Mouse (Mus musculus) mature B cell (primary cell): Measurements from ENCODE around the gene Olfr819.
"Not testable (repeated sequence)": the region's sequence is repeated elsewhere in the genome, so short reads cannot be mapped to it uniquely, and the experiment has no call there.

ENCODE experiments used
- in situ Hi-C: fragments of 300-500 bp; cut with MboI; formaldehyde crosslinking; loops from 2 replicates; pipeline ENCODE4 v1.14.3; 2019

Gene Olfr819

GRCm38 (mm10) chr10:129967166-129967565 lies at the start of gene Olfr819:
TSS of gene Olfr819 (minus strand) at chr10:129967266.
- in situ Hi-C loops: not testable (repeated sequence)

GRCm38 (mm10) chr10:130012321-130012720 lies 45.3 kb upstream of the Olfr819 start, which contains the start of gene Olfr820:
TSS of gene Olfr820 (plus strand) at chr10:130012621.
- in situ Hi-C loops: no loop called here

GRCm38 (mm10) chr10:130005366-130005765 lies 38.3 kb upstream of the Olfr819 start:
- in situ Hi-C loops: not testable (repeated sequence)

- in situ Hi-C loops: not testable (repeated sequence)
These were observed 37.0 kb upstream of the Olfr819 start for GRCm38 (mm10) chr10:130004104-130004503.

GRCm38 (mm10) chr10:129984962-129985361 lies 17.9 kb upstream of the Olfr819 start, which contains the start of gene Gm10310:
TSS of gene Gm10310 (minus strand) at chr10:129985062.
- in situ Hi-C loops: not testable (repeated sequence)

- in situ Hi-C loops: not testable (repeated sequence)
These were observed 14.8 kb upstream of the Olfr819 start for GRCm38 (mm10) chr10:129981867-129982266.

GRCm38 (mm10) chr10:129976040-129976439 lies 9.0 kb upstream of the Olfr819 start, which contains the start of gene Olfr247:
TSS of gene Olfr247 (minus strand) at chr10:129976140.
- in situ Hi-C loops: not testable (repeated sequence)

GRCm38 (mm10) chr10:129972994-129973393 lies 5.9 kb upstream of the Olfr819 start:
- in situ Hi-C loops: not testable (repeated sequence)

- in situ Hi-C loops: not testable (repeated sequence)
These were observed 834 bp downstream of the Olfr819 start for GRCm38 (mm10) chr10:129966232-129966631.

- in situ Hi-C loops: no loop called here
These were observed 18.1 kb downstream of the Olfr819 start, which contains the start of gene Olfr818 for GRCm38 (mm10) chr10:129949000-129949399. TSS of gene Olfr818 (minus strand) at chr10:129949100.

GRCm38 (mm10) chr10:129915497-129915896 lies 51.6 kb downstream of the Olfr819 start, which contains the start of gene Olfr816:
TSS of gene Olfr816 (minus strand) at chr10:129915597.
- in situ Hi-C loops: no loop called here
